Mouse (Mus musculus): ENCODE results near the gene Ier2. TPM values are rescaled to one million over a fixed set of nuclear protein-coding genes. Genes with fewer than 3 reads are reported as not detected.
"Not testable (repeated sequence)": the region's sequence is repeated elsewhere in the genome, so short reads cannot be mapped to it uniquely, and the experiment has no call there.

The Ier2 gene
- total RNA-seq, 2 experiments from 2014 or later, result 10.5 to 18.3 TPM

DNA sequence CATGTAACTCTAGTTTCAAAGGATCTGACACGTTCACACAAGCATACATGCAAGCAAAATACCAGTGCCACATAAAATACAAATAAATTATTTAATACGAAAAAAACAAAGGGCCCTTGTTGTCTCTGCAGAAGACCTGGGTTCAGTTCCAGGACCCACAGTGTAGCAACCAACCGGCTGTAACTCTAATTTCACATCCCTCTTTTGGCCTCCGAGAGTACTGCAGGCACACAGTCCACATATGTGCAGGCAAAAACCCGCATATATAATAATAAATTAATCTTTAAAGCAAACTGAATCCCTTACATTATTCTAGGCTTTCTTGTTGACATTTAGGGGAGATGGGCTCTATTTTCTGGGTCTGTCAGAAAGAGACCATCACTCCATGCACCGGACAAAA is 15.9 kb downstream of the Ier2 start:
- no peak for DNase-seq (ENCODE audit: low spot score in 2 of 2)
- intact Hi-C loops (cut with DNase I), result no loop called here

DNA sequence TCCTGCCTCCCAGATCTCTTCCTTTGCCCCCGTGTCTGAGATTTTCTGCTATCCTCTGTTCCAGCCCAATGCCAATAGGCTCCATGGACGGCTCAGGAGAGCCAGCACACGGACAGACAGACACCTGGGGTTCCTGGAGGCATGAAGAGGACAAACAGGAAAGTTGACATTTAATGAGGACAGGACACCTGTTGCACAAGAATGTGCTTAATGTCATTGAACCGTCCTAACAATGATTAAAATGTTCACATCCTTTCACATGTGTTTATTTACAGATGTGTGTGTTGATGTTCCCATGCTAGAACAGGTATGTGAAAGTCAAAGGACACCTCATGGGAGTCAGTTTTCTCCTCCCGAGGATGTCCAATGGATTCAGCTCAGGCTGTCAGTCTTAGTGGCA is 19.6 kb downstream of the Ier2 start:
- DNase-seq (ENCODE audit: low spot score in 2 of 2), result no peak
- intact Hi-C loops (cut with DNase I), result no loop called here

- DNase-seq (ENCODE audit: low spot score in 2 of 2), result no peak
- intact Hi-C loops (cut with DNase I), result no loop called here
Observed at GRCm38 (mm10) chr8:84641578-84642361, 20.9 kb downstream of the Ier2 start.

DNA sequence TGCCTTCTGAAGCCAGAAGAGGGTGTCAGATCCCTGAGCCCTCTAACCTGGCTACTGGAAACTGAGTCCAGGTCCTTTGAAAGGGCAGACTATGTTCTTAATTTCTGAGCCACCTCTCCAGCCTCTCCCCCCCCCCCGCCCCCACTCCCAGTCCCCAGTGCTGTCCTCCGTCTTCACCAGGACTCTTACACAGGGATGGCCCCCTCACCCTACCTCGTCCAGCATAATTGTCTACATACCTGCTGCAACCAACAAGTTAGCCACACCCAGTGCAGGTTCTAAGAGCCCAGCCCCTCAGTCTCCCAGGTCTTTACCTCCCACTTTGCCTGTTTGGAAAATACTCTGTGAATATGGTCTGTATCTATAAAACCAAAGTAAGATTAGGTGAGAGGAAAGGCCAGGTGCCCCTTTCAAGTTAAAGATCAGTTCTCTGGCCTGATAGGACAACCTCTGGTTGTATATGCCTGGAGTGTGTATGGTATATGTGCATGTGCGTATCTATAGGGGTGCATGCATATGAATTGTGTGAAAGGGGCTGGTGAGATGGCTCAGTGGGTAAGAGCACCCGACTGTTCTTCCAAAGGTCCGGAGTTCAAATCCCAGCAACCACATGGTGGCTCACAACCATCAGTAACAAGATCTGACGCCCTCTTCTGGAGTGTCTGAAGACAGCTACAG is 21.9 kb downstream of the Ier2 start:
- no peak for DNase-seq (ENCODE audit: low spot score in 2 of 2)
- intact Hi-C loops (cut with DNase I), result no loop called here

DNA sequence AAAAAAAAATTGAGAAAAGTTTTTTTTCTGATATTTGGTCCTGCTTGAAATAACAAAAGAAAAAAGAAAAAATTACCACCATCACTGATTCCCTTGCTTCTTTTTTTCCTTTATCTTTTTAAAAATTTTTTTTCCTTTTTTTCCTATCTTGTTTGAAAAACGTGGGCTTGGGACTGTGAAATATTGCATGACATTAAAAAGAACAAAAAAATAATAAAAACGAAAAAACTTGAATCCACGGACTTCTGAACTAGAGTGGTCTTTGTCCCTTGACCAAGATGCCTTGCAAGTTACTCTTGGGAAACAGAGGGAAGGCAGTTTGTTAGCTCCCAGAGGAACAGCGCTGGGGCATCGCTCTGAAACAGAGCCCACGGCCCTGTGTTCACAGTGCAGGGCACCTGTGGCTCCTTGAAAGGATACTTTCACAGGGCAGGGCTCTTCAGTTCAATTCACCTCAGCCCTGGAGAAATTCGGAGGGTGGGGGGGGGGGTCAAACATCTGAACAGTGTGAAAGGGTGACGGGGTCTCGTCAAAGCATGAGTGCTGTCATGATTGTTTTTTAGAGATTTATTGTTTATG is 22.6 kb downstream of the Ier2 start:
- intact Hi-C loops (cut with DNase I), result no loop called here
- no peak for DNase-seq (ENCODE audit: low spot score in 2 of 2)

DNA sequence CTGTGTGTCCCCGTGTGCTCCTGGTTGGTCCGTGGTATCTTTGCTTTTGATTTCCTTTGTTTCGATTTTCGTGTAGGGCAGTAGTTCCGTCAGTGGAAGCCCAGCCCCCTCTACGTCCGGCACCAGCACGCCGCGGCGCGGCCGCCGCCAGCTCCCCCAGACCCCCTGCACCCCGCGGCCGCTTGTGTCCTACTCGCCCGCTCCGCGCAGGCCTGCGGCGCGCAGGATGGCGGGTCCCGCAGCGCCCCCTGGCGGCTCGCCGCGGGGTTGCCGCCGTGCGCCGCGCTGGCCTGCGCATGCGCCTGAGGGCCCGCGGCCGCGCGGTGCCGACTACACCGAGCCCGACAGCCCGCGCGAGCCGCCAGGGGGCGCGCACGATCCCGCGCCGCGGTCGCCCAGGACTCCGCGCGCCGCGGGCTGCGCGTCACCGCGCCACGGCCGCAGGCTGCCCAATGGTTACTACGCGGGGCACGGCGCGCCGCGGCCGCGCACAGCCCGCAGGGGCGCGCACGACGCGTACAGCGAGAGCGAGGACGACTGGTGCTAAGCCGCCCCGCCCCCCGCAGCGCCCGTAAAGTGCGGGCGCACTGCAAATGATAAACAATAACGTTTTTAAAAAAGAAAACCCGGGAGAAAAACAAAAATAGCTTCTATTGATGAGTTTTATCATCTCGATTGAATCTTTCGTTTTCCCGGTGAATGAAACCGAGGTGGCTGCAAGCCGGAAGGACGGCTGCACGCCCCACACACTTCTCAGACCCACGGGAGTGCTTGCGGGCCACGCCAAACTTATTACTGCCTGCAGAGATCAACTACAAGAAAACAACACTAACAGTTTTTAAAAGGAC is 23.3 kb downstream of the Ier2 start:
- DNase-seq (ENCODE audit: low spot score in 2 of 2), result peak; percentile 95 to 98
- intact Hi-C loops (cut with DNase I), result loop anchor here (2.0 to 5.0 kb wide), 2 partner anchors 23 to 173 kb away; partner anchors contain the start of gene Ier2

DNA sequence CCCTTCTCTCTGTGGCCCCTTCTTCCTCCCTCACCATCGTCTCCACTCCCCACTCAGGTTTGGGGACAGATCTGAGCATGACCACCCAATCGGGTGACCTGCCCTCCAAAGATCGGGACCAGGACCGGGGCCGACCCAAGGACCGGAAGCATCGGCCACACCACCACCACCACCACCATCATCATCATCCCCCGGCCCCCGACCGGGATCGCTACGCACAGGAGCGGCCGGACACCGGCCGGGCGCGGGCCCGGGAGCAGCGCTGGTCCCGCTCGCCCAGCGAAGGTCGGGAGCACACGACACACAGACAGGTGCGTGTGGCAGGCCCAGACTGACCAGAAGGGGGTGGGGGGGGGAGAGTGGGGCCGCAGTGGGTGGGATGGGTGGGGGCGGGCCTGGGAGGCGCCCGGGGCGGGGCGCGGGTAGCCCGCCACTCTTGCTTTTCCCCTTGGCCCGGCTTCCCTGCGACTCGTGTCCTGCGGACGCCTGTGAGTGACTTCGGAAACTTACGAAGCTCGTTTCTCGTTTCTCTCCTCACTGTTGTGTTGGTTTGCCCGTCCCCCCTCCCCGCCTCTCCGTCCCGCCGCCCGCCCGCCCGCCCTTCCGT is 24.0 kb downstream of the Ier2 start:
- DNase-seq (ENCODE audit: low spot score in 2 of 2), result no peak
- intact Hi-C loops (cut with DNase I), result loop anchor here (2.0 to 5.0 kb wide), 2 partner anchors 24 to 174 kb away; partner anchors contain the start of gene Ier2

DNA sequence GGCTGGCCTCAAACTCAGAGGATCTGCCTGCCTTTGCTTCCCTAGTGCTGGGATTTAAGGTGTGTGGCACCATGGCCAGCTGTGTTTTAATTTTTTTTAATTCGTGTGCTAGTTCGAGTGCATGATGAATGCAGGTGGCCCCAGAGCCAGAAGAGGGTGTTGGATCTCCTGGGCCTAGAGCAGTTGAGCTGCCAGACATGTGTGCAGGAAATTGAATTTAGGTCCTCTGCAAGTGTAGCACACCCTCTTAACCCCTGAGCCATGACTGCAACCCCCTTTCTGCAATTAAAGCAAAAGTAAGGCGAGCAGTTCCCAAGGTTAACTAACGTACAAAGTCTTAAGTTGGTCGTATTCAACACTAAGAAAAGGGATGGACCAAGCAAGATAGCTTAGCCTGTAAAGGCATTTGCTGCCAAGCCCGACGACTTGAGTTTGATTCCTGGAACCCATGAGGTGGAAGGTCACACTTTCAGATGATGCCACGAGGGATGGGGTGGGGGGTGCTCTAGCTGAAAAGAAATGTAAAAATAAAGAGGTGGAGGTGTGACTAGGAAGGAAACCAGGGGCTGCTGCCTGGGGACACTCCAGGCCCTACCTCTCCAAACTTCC is 24.6 kb downstream of the Ier2 start:
- DNase-seq (ENCODE audit: low spot score in 2 of 2), result no peak
- intact Hi-C loops (cut with DNase I), result loop anchor here (2.0 to 5.0 kb wide), 2 partner anchors 25 to 174 kb away; partner anchors contain the start of gene Ier2

GRCm38 (mm10) chr8:84636051-84636691 is 26.5 kb downstream of the Ier2 start:
- intact Hi-C loops (cut with DNase I), result loop anchor here (5.0 kb wide), 1 partner anchor 176 kb away; no protein-coding TSS in a partner anchor

DNA sequence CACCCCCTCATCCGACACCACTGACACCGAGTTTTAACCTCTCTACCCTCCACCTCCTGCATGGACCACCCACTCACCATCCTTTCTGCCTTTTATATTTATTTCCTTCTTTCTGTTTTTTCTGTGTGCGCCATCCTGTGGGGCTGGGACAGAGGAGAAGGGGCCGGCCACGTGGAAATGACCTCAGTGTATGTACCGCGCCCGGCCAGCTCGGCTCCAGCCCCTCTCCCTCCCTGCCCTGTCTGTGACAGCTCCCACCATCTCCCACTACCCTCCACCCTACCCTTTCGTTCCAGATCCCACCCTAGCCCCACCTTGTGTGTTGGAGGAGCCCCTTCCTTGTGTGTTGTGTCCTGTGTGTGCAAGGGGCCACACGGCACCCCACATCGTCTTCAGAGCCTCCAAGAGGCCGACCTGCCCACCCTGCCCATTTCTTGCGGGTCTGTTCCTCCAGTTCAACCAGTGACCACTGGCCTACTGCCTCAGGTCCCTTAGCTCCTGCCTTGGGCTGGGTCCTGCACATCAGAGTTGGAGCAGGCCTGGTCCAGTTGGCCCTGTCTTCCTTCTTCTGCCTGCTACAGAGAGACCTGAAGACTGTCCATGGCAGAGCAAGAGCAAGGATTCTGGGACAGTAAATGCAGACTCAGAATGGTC is 27.1 kb downstream of the Ier2 start:
- DNase-seq (ENCODE audit: low spot score in 2 of 2), result no peak
- intact Hi-C loops (cut with DNase I), result loop anchor here (5.0 kb wide), 1 partner anchor 177 kb away; no protein-coding TSS in a partner anchor

More at GRCm38 (mm10) chr8:84636051-84636691, 26.5 kb downstream of the Ier2 start:
- DNase-seq (ENCODE audit: low spot score in 2 of 2), result no peak

- DNase-seq (ENCODE audit: low spot score in 2 of 2), result peak in 1 of 2 experiments; percentile 47
- intact Hi-C loops (cut with DNase I), result loop anchor here (5.0 kb wide), 1 partner anchor 177 kb away; no protein-coding TSS in a partner anchor
Observed at GRCm38 (mm10) chr8:84634849-84635304, 27.8 kb downstream of the Ier2 start.

- no peak for DNase-seq (ENCODE audit: low spot score in 2 of 2)
- intact Hi-C loops (cut with DNase I), result no loop called here
Observed at GRCm38 (mm10) chr8:84633841-84634584, 28.6 kb downstream of the Ier2 start.

GRCm38 (mm10) chr8:84631813-84632212 is 30.8 kb downstream of the Ier2 start:
- DNase-seq (ENCODE audit: low spot score in 2 of 2), result no peak
- intact Hi-C loops (cut with DNase I), result no loop called here

GRCm38 (mm10) chr8:84630145-84630544 is 32.5 kb downstream of the Ier2 start:
- intact Hi-C loops (cut with DNase I), result no loop called here
- no peak for DNase-seq (ENCODE audit: low spot score in 2 of 2)

- no peak for DNase-seq (ENCODE audit: low spot score in 2 of 2)
- intact Hi-C loops (cut with DNase I), result no loop called here
Observed at GRCm38 (mm10) chr8:84629586-84629985, 33.1 kb downstream of the Ier2 start.

- DNase-seq (ENCODE audit: low spot score in 2 of 2); intact Hi-C loops (cut with DNase I): not testable (repeated sequence)
Observed at GRCm38 (mm10) chr8:84623425-84623824, 39.2 kb downstream of the Ier2 start.

- intact Hi-C loops (cut with DNase I), result no loop called here
- DNase-seq (ENCODE audit: low spot score in 2 of 2), result no peak
Observed at GRCm38 (mm10) chr8:84621102-84621625, 41.5 kb downstream of the Ier2 start.

Data from left cerebral cortex, postnatal 25 days (tissue).